Mouse (Mus musculus) hematopoietic stem cell, adult 5-6 weeks (primary cell): Measurements from ENCODE around the gene Abt1. TPM values are rescaled to one million over a fixed set of nuclear protein-coding genes. Genes with fewer than 3 reads are reported as not detected.

Experiments used
- ATAC-seq, 2 experiments: fragments of 125-278 bp in 1 of 2; replicated peaks in 1 of 2; 2 replicates each; pipeline ENCODE4 v1.8.0; 2016 to 2017; ENCODE audit warnings: inconsistent platforms in 2 of 2, mild to moderate bottlenecking in 2 of 2, moderate number of reproducible peaks in 2 of 2, low read depth in 1 of 2, moderate TSS enrichment in 1 of 2; ENCODE audit not compliant: low FRiP score in 2 of 2, poor library complexity in 2 of 2, severe bottlenecking in 2 of 2, insufficient read depth in 1 of 2, low TSS enrichment in 1 of 2
- total RNA-seq: library from RNA; stranded (forward); fragments of 172-1452, 232-1000 nt; gene quantifications from 2 replicates; pipeline ENCODE4 v1.2.3, GENCODE M21; 2017

Abt1 gene
- total RNA-seq, result 12.5 and 18.7 TPM in 2 replicates

- ATAC-seq, result peak; percentile 77 to 80
Measured at GRCm38 (mm10) chr13:23423286-23424051, at the start of gene Abt1. Gene Abt1 (minus strand): TSS chr13:23423866.

GRCm38 (mm10) chr13:23466911-23467310, 43.2 kb upstream of the Abt1 start:
- peak in 1 of 2 experiments; percentile 29; a peak in 1 of 4 replicates for ATAC-seq

DNA sequence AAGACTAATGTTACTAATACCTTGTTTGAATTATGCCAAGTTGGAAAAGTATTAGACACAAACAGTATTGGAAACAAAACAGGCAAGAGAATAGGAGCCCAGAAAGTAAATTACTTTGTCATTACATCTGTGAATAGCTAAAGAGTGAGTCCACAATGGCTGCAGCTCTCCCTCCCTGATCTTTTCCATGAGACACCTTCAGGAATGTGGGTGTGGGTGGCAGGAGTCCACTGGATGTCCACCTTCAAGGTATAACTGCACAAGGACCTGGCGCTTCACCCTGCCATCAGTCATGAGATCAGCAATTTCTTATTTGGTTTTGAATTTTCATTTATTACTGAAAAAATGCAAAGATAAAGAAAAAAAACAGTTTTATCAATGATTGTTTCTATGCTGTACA, 42.6 kb upstream of the Abt1 start:
- no peak for ATAC-seq

DNA sequence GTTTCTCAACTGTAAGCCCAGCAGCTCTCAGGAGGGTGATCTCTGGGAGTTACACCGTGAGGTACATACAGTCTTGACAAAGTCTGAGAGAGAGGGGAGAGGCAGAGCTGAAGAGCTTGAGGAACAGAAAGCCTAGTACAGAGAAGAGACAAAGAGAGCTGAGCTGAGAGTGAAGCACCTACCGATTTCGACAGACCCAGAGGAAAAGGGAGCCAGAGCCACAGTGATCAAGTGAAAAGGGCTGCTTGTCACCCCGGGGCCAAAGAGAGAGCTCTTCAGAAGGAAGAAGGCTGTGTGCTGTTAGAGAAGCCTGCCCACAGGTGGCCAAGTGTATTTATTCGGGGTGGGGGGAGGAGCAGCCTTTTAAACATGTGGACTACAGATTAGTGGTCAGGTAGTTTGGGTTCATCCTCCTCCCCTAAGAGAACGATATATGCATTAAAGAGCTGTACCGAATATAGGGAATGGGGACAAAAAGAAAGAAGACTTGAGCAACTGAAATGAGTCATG, 42.0 kb upstream of the Abt1 start, which contains the start of gene Btn1a1:
Gene Btn1a1, minus strand, starts transcription at position 302 of the 510 bp plus-strand sequence.
- peak in 1 of 2 experiments; percentile 8; a peak in 2 of 4 replicates for ATAC-seq

- peak in 1 of 2 experiments; percentile 19; a peak in 1 of 4 replicates for ATAC-seq
Measured at GRCm38 (mm10) chr13:23464841-23465366, 41.2 kb upstream of the Abt1 start.

GRCm38 (mm10) chr13:23464224-23464637, 40.6 kb upstream of the Abt1 start:
- ATAC-seq, result peak; percentile 34 to 57

GRCm38 (mm10) chr13:23463381-23464223, 39.9 kb upstream of the Abt1 start:
- no peak; a peak in 1 of 4 replicates for ATAC-seq

- ATAC-seq, result no peak
Measured at GRCm38 (mm10) chr13:23462669-23463068, 39.0 kb upstream of the Abt1 start.

DNA sequence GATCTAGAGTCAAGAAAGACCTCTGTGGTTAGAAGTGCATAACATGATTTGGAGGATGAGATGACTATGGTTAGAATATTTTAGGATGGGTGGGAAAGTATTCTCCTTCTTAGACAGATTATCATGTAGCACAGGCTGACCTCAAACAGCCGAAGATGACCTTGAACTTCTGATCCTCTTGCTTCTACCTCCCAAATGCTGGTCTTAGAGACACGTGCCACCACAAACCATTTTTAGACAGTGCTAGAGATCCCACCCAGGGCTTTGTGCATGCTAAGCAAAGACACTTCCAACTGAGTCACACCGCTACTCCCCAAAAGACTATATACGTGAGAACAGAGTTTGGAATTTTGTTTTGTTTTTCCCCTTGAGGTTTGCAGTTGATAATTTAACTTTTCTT, 38.4 kb upstream of the Abt1 start:
- no peak for ATAC-seq

DNA sequence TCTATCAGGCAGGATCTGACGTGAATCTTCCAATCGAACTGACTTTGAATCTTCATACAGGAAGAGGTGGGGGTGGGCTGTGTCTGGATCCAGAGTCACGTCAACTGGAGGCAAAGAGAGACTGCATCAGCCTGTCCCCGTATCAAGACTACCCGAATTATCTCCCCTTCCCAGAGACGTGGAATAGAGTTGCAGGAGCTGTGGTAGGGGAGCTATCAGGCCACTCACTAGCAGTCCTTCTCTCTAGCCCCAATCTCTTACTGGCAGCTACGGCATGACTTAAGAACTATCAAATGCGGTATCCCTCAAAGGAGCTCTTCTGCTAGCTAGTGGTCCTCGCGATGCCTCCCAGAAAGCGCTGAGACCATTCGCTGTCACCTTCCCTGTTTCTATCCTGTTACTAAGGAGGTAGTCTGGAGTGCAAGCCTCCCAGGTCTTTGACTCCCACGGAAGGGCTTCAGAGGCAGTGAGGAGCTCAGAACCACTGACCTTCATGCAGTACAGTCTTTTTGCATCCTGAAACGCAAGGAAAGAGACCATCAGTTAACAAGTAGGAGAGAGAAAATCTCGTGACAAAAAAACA, 35.7 kb upstream of the Abt1 start:
- ATAC-seq, result peak in 1 of 2 experiments; percentile 26; a peak in 1 of 4 replicates

GRCm38 (mm10) chr13:23453926-23454325, 30.3 kb upstream of the Abt1 start:
- 0 out of 4 replicates have a peak, but pooled peaks of 1 of the 2 experiments have one; percentile 20 for ATAC-seq

- peak; percentile 48 to 60 for ATAC-seq
Measured at GRCm38 (mm10) chr13:23453362-23453862, 29.7 kb upstream of the Abt1 start.

DNA sequence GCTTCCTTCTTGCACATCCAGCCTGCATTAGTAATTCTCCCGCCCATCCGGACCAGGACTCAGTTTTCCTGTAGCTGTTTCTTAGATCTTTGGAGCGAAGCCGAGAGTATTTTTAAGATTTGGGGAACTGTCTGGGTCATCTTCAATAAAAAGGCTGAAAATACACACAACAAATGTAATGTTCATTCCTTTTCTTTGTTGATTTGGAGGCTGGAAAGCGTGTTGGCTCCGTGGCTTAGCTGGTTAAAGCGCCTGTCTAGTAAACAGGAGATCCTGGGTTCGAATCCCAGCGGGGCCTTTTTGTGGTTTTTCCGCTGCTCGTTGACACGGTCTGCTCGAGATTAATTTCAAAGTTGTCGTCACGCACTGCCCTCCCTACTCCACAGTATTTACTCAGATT, 26.7 kb upstream of the Abt1 start:
- no peak for ATAC-seq

DNA sequence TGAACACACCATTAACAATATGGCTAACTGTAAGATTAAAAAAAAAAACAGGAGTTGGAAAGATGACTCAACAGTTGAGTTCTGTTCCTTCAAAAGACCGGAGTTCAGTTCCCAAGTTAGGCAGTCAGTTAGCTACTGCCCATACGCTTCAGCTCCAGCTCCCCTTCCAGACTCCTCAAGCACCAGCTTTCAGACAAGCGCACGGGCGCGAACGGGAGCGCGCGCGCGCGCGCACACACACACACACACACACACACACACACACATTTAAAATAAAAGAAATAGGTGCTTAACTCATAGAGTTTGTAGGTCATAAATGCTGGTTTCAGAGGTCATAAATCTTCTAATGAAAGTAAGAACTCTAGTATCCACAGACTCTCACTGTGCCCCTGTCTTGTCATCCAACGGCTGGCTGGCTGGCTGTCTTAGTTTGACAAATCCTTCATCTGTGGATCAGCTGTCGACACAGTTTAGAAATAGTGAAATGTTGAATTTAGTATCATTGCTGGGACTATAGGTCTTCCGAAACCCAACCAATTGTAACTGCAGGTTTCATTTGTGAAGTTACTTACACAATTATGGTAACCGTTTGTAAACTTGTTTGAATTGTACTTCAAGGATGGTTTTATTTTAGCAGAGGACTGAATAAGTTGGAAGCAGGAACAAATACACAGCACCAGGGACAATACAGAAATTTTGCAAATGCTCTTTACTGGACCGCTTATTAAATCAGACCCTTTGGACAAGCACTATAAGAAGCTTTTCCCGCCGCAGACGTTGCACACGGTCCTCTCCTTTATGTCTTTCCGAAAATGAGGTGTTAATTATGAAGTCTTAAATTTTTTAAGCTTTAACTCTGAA, 25.8 kb upstream of the Abt1 start:
- 0 out of 4 replicates have a peak, but pooled peaks of 1 of the 2 experiments have one; percentile 40 for ATAC-seq

- ATAC-seq, result no peak
Measured at GRCm38 (mm10) chr13:23448758-23449157, 25.1 kb upstream of the Abt1 start.

DNA sequence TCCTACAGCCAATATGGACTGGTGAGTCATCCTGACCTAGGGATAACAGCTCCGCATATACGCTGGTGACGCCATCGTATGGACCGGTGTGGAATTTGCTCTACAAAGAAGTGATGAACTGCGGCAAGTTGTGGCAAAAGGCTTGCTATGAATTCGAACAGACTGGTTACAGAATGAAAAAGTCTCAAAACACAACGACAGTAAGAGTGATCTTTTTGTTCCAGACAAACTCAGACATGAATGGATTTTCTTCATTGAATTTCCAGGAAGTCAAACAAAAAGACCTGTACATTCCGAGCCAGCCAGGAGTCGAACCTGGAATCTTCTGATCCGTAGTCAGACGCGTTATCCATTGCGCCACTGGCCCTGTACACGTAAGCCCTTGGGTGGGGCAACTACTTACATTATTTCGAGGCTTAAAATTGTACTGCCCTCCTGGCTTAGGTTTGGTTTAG, 22.9 kb upstream of the Abt1 start:
- ATAC-seq, result peak; percentile 31 to 51; a peak in 3 of 4 replicates
